ENCODE assay signal across 10 mouse cellular contexts in the genomic region with DNA sequence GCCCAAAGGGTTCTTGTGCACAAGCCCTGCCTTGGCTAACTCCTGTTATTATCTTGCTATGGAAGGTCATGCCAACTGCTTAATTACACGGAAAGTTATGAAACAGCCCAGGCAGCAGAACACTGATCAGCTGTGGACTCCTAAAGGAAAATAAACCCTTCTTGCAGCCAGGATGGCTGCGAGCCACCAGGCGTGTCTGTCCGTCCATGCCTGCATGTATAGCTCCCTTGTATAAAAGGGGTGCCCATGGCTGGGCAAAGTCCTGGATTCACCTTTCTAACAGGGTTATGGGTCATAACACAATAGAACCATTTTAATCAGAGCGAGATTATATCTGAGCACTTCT.
DNase-seq lines count a peak whose midpoint lies in the region; ATAC-seq and TF ChIP-seq lines count a peak whose summit lies in the region.
"Had no signal": no experiment of that assay in that cellular context is flagged by ENCODE, and none has a peak within 500 bp of the region (broad histone marks: within the 10 kb centered on the region; RNA-seq: fewer than 3 reads in every experiment).

No protein-coding gene starts in this region.

- DNase-seq in hindbrain, postnatal 0 days (ENCODE audit: low spot score), result peak; percentile 73
- DNase-seq in brain, embryonic 14.5 days (ENCODE audit: low read depth), result peak; percentile 71
- DNase-seq in kidney, adult 9 months, result peak; percentile 66
- no peak for DNase-seq in urinary bladder, postnatal 4 days (ENCODE audit: low spot score in 2 of 2)
- no peak for DNase-seq in urinary bladder, postnatal 25 days (ENCODE audit: low spot score)
- DNase-seq in right cerebral cortex, postnatal 25 days, result no peak
- DNase-seq: gastrocnemius, postnatal 10 days; liver, embryonic 13.5 days had no signal

- H3K27ac ChIP-seq in hindbrain, postnatal 0 days, result peak overlapping the region; percentile 71; the same call in 1 of the 2 replicates
- no peak overlapping the region for H3K27ac ChIP-seq in hindbrain, embryonic 13.5 days
- H3K27ac ChIP-seq: liver, embryonic 13.5 days had no signal

- H3K36me3 ChIP-seq in hindbrain, postnatal 0 days (ENCODE audit: insufficient read depth, low read length), result no peaks in the 10 kb centered on the region
- no peaks in the 10 kb centered on the region for H3K36me3 ChIP-seq in hindbrain, embryonic 13.5 days
- no peaks in the 10 kb centered on the region for H3K36me3 ChIP-seq in E14TG2a.4 (ENCODE audit: insufficient read depth, low read length)
- H3K36me3 ChIP-seq: liver, embryonic 13.5 days had no signal

- 0 out of 2 replicates have a peak overlapping the region, but pooled peaks have one; percentile 25 for H3K4me2 ChIP-seq in hindbrain, postnatal 0 days (ENCODE audit: low read depth, low read length)
- H3K4me2 ChIP-seq in hindbrain, embryonic 13.5 days, result no peak overlapping the region

- H3K9me3 ChIP-seq in hindbrain, postnatal 0 days (ENCODE audit: low read length), result no peaks in the 10 kb centered on the region
- H3K9me3 ChIP-seq in hindbrain, embryonic 13.5 days, result no peaks in the 10 kb centered on the region
- 0 out of 2 replicates have a peak, but pooled peaks cover 2% of the 10 kb centered on the region for H3K9me3 ChIP-seq in E14TG2a.4 (ENCODE audit: low read length)
- H3K9me3 ChIP-seq: liver, embryonic 13.5 days had no signal

- no peak overlapping the region for H3K9ac ChIP-seq in hindbrain, postnatal 0 days (replicated peaks; ENCODE audit: low read length)
- H3K9ac ChIP-seq in hindbrain, embryonic 13.5 days, result no peak overlapping the region
- H3K9ac ChIP-seq: liver, embryonic 13.5 days had no signal

- H3K4me3 ChIP-seq in hindbrain, postnatal 0 days (ENCODE audit: low read length), result no peak overlapping the region
- no peak overlapping the region for H3K4me3 ChIP-seq in hindbrain, embryonic 13.5 days
- H3K4me3 ChIP-seq in E14TG2a.4 (replicated peaks; ENCODE audit: low read length), result peak overlapping the region; percentile 64
- H3K4me3 ChIP-seq: liver, embryonic 13.5 days had no signal

- H3K27me3 ChIP-seq in hindbrain, postnatal 0 days (ENCODE audit: insufficient read depth, low read length), result no peaks in the 10 kb centered on the region
- H3K27me3 ChIP-seq in hindbrain, embryonic 13.5 days, result no peaks in the 10 kb centered on the region
- peaks cover 10% of the 10 kb centered on the region; the same call in 1 of the 2 replicates for H3K27me3 ChIP-seq in E14TG2a.4 (ENCODE audit: insufficient read depth, low read length)

- peaks cover 18% of the 10 kb centered on the region for H3K4me1 ChIP-seq in hindbrain, postnatal 0 days (ENCODE audit: insufficient read depth, low read length)
- peaks cover 24% of the 10 kb centered on the region for H3K4me1 ChIP-seq in hindbrain, embryonic 13.5 days (replicated peaks)
- H3K4me1 ChIP-seq in E14TG2a.4 (replicated peaks; ENCODE audit: low read depth, low read length), result peaks cover 30% of the 10 kb centered on the region

- no peak for TF ChIP-seq POLR2A in brain, embryonic 14.5 days (IDR thresholded peaks at IDR 0.05; ENCODE audit: borderline replicate concordance, extremely low read depth, insufficient read depth, insufficient read length, poor library complexity, severe bottlenecking)

- WGBS in hindbrain, postnatal 0 days, result 49% methylated on average over 5 of the region's 5 CpGs
- WGBS in hindbrain, embryonic 13.5 days, result 82% methylated on average over 5 of the region's 5 CpGs

- TF ChIP-seq CTCF in hindbrain, postnatal 0 days (IDR thresholded peaks at IDR 0.05; ENCODE audit: low read depth), result no peak
- TF ChIP-seq CTCF in E14TG2a.4 (conservative IDR thresholded peaks at IDR 0.05; ENCODE audit: low read length), result no peak
- TF ChIP-seq CTCF in brain, embryonic 14.5 days (IDR thresholded peaks at IDR 0.05; ENCODE audit: borderline replicate concordance, extremely low read depth, insufficient read depth, insufficient read length), result no peak

- ATAC-seq in hindbrain, postnatal 0 days, result peak; percentile 70
- no peak for ATAC-seq in hindbrain, embryonic 13.5 days (ENCODE audit: low FRiP score)

Comparison
In these comparisons a context has a peak if more than half of its experiments do, and no peak if none do; other contexts are left out.
1. DNase-seq: peak in hindbrain, postnatal 0 days (single experiment), brain, embryonic 14.5 days (single experiment) and kidney, adult 9 months (single experiment); none in urinary bladder, postnatal 4 days (0 of 2), urinary bladder, postnatal 25 days (single experiment) and right cerebral cortex, postnatal 25 days (single experiment).